Mouse (Mus musculus): Measurements from ENCODE around the gene Grn.

- TF ChIP-seq CHD2 (IDR thresholded peaks at IDR 0.05; ENCODE audit: low read depth, low read length), result no peak
- TF ChIP-seq MAFK (IDR thresholded peaks at IDR 0.05; ENCODE audit: insufficient read depth, low read depth, low read length), result no peak
Measured at GRCm38 (mm10) chr11:102478671-102479070, 48.6 kb downstream of the Grn start.
